Mouse (Mus musculus) hindbrain, embryonic 15.5 days (tissue): ENCODE measurements around the gene Spata16. TPM values are rescaled to one million over a fixed set of nuclear protein-coding genes. Genes with fewer than 3 reads are reported as not detected.
A peak's percentile ranks its signal among the peaks of the same experiment; 100 is the strongest.

Experiments
- ATAC-seq: fragments of 200-750 bp; cut with Nextera tagmentation; 2 replicates; pipeline ENCODE4 v1.8.0; 2017; ENCODE audit warnings: low read depth, moderate number of reproducible peaks, moderate TSS enrichment; ENCODE audit not compliant: low FRiP score
- H3K27ac ChIP-seq: fragments of 300-500 bp; sonication (generic); replicated peaks from 2 replicates; pipeline ENCODE4 v1.5.1; 2015; ENCODE audit warnings: mild to moderate bottlenecking, inconsistent platforms
- H3K27me3 ChIP-seq: fragments of 300-500 bp; sonication (generic); 2 replicates; pipeline ENCODE4 v1.6.1; 2015; ENCODE audit warnings: control low read depth, inconsistent platforms
- H3K36me3 ChIP-seq: fragments of 300-500 bp; sonication (generic); 2 replicates; pipeline ENCODE4 v1.6.1; 2015; ENCODE audit warnings: control low read depth, inconsistent platforms
- H3K4me1 ChIP-seq: fragments of 300-500 bp; sonication (generic); replicated peaks from 2 replicates; pipeline ENCODE4 v1.6.1; 2015; ENCODE audit warnings: control low read depth, inconsistent platforms
- H3K4me2 ChIP-seq: fragments of 300-500 bp; sonication (generic); 2 replicates; pipeline ENCODE4 v1.6.1; 2015; ENCODE audit warnings: moderate library complexity, mild to moderate bottlenecking, inconsistent platforms
- H3K4me3 ChIP-seq: fragments of 300-500 bp; sonication (generic); 2 replicates; pipeline ENCODE4 v1.5.1; 2015; ENCODE audit warnings: mild to moderate bottlenecking, inconsistent platforms
- H3K9ac ChIP-seq: fragments of 300-500 bp; sonication (generic); 2 replicates; pipeline ENCODE4 v1.6.1; 2015; ENCODE audit warnings: inconsistent platforms
- H3K9me3 ChIP-seq: fragments of 300-500 bp; sonication (generic); 2 replicates; pipeline ENCODE4 v1.6.1; 2016; ENCODE audit warnings: control low read depth, inconsistent platforms
- WGBS: fragments of 180-500 bp; shearing (Covaris S2); methylation state at CpG from one replicate; pipeline ENCODE4 v1.1.7; 2015; 5-methylcytosine and 5-hydroxymethylcytosine counted together
- polyA plus RNA-seq: library from polyadenylated mRNA; unstranded; fragments of >200 nt; fragmentation: Nextera tagmentation; extraction: Ambion mirVana; gene quantifications from 2 replicates; pipeline ENCODE4 v1.2.1, GENCODE M21; 2015

Gene Spata16
- polyA plus RNA-seq, 1 experiment from 2014 or later = not detected

DNA sequence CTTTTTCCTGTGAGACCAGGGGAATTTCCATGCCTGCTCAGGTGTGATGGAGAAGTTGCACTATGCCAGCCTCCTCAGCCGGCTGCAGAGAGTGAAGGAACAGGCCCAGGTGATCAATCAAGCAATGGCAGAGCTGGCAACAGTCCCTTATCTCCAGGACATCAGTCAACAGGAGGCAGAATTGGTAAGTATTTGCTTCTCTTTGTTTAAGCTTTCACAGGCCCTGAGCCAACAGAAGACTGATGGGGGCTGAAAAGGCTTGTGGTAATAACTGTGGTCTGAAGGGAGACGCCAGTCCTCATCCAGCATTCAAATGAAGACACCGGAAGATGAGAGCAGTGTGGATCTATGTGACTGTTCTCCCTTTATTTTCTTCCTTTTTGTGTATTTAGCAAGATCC lies 286.8 kb downstream of the Spata16 start:
- Histone ChIP-seq H3K9ac (no peak overlapping the region), H3K36me3 (no peaks in the 10 kb centered on the region), H3K4me1 (peaks cover 4% of the 10 kb centered on the region; the same call in 1 of the 2 replicates), H3K9me3 (no peaks in the 10 kb centered on the region), H3K4me2 (no peak overlapping the region), H3K27me3 (no peaks in the 10 kb centered on the region), H3K27ac (no peak overlapping the region), H3K4me3 (no peak overlapping the region)
- peak; percentile 49; the same call in 1 of the 2 replicates for ATAC-seq
- 32% methylated on average over 3 of the region's 3 CpGs for WGBS

DNA sequence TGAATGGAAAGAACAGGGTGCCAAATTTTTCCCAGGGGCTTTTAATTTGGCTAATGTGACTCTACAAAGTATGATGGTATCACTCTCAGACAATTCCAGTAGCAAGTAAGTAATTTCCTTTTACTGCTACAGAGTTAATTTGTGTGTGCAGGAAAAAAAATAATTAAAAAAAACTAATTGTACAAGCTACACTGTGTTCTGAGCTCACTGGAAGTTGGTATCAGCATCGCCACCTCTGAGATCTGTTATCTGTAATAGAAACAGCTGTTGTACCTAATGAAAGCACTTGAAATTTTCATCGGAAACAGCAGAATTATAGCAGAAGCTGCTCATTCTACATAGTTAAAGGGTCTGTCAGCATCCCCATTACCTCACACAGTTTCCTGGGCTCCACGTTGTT lies 295.7 kb downstream of the Spata16 start:
- Histone ChIP-seq H3K4me3 (no peak overlapping the region), H3K9me3 (no peaks in the 10 kb centered on the region), H3K36me3 (no peaks in the 10 kb centered on the region), H3K4me2 (no peak overlapping the region), H3K9ac (no peak overlapping the region), H3K4me1 (peaks cover 8% of the 10 kb centered on the region), H3K27ac (no peak overlapping the region), H3K27me3 (no peaks in the 10 kb centered on the region)
- WGBS = 81% methylated on average over 3 of the region's 3 CpGs
- 0 out of 2 replicates have a peak, but pooled peaks have one; percentile 52 for ATAC-seq

DNA sequence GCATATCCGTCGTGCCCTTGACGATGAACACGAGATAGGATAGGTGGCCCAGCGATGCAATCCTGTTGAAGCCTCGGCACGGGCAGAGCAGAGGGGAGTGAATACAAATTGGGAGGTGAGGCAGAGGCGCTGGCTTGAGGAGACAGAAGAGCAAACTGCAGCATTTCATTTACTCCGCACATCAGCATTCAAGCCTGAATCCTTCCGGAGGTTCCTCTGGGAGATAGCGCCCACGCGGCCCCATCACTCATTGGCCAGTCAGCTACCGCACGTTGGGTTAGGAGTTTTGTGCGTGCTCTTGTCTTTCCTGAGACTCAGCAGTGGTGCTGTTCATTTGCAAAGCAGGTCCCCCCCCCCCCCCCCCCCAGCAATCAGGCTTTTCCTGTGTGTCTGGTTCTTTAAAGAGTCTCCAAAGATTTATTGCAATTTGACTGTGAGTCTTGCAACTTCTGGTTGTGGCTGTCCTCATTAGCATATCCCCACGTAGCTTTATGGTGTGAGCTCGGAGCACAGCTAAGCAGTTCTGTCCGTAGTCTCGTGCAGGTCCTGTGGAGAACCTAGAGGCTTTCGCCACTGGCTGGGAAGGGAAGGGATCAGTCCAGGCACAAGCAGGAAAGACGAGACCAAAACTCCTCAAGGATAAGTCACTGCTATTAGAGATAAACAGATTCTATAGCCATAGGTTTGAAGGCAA lies 299.6 kb downstream of the Spata16 start:
- peak; percentile 62; the same call in 1 of the 2 replicates for ATAC-seq
- Histone ChIP-seq H3K4me3 (0 out of 2 replicates have a peak overlapping the region, but pooled peaks have one; percentile 13), H3K4me2 (peak overlapping the region; percentile 50)

GRCm38 (mm10) chr3:26966776-26967175 lies 329.4 kb downstream of the Spata16 start:
- 83% methylated on average over 5 of the region's 5 CpGs for WGBS
- H3K27ac ChIP-seq = no peak overlapping the region
- no peaks in the 10 kb centered on the region for H3K4me1 ChIP-seq
- H3K9ac ChIP-seq = no peak overlapping the region
- no peaks in the 10 kb centered on the region for H3K36me3 ChIP-seq
- ATAC-seq = no peak
- no peak overlapping the region for H3K4me2 ChIP-seq
- H3K27me3 ChIP-seq = no peaks in the 10 kb centered on the region
- H3K9me3 ChIP-seq = no peaks in the 10 kb centered on the region
- H3K4me3 ChIP-seq = no peak overlapping the region

More for the DNA sequence above, 299.6 kb downstream of the Spata16 start:
- Histone ChIP-seq H3K9me3 (no peaks in the 10 kb centered on the region), H3K27me3 (no peaks in the 10 kb centered on the region), H3K27ac (no peak overlapping the region), H3K36me3 (no peaks in the 10 kb centered on the region), H3K4me1 (peaks cover 8% of the 10 kb centered on the region), H3K9ac (no peak overlapping the region)
- 43% methylated on average over 22 of the region's 22 CpGs for WGBS

DNA sequence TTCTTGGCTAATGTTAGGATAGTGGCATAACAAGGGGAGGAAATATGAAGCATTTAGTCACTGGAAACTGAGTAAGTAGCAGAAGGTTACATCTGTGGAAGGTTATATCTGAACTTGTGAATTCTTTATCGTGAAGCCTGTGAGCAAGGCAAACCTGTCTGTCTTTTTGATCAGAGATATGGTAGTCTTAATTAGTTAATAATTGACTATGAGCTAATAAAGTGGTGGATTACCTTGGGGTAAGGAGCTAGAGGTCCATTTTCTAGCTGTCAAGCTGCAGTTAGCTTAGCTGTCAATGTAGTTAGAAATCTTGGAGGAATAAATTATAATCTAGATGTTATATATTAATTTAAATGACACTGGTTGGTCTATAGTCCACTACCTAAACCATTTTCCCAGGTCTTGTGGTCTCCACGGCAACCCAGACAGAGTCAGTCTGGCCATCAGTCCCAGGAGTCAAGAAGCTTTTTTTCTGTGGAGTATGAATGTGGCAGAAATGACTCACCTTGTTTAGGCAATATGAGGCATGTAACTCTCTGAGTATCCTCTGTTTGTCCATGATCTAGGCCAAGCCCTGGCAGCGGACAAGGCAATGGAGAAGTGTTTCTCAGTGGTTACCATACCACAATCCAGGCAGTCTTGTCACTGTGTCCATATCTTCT lies 331.6 kb downstream of the Spata16 start:
- Histone ChIP-seq H3K4me2 (no peak overlapping the region), H3K9ac (no peak overlapping the region), H3K4me1 (no peaks in the 10 kb centered on the region), H3K27ac (no peak overlapping the region), H3K27me3 (no peaks in the 10 kb centered on the region), H3K36me3 (no peaks in the 10 kb centered on the region), H3K4me3 (no peak overlapping the region), H3K9me3 (no peaks in the 10 kb centered on the region)
- WGBS = 88% methylated on average over 3 of the region's 3 CpGs
- ATAC-seq = no peak

DNA sequence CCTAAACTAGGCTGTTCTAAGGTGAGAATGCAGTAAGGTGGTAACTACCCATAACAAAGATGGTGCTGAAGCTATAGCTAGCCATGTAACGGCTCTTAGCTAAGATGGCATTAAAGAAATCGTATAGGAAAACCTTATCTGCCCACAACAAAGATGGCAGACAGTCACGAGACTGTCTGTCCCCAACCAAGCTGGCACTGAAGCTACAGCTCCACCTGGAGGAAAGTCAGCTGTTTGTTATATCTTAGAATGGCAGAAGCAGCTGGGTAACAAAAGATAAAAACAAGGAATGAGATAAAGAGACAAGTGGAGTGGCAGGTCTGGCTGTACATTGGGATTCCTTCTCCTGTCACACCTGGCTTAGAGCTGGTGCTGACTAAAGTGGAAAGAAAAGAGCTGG lies 333.1 kb downstream of the Spata16 start:
- Histone ChIP-seq H3K4me1 (no peaks in the 10 kb centered on the region), H3K9me3 (no peaks in the 10 kb centered on the region), H3K27me3 (no peaks in the 10 kb centered on the region), H3K4me3 (no peak overlapping the region), H3K36me3 (no peaks in the 10 kb centered on the region), H3K9ac (no peak overlapping the region), H3K4me2 (no peak overlapping the region), H3K27ac (no peak overlapping the region)
- 90% methylated on average over 3 of the region's 3 CpGs for WGBS
- ATAC-seq = no peak

DNA sequence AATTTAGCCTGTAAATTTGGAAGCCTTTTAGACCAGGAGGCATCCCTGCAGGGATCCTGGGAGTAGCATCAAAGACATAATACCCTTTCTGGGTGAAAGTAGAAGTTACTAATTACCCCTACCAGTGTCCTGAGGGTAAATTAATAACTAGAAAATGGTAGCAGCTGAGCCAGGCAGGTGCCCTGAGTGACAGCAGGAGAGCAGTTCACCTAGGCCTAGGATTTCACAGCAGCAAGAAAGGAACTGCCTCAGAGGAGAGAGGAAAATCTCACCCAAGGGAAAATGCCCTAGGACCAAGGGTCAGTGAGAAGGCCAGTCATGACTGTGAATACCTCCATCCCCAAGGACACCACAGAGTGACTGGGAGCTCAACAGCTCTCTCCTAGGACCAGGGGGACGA lies 333.9 kb downstream of the Spata16 start:
- ATAC-seq = no peak
- Histone ChIP-seq H3K27ac (no peak overlapping the region), H3K27me3 (no peaks in the 10 kb centered on the region), H3K36me3 (no peaks in the 10 kb centered on the region), H3K9me3 (no peaks in the 10 kb centered on the region), H3K4me3 (no peak overlapping the region), H3K4me2 (no peak overlapping the region), H3K4me1 (no peaks in the 10 kb centered on the region), H3K9ac (no peak overlapping the region)
- WGBS = 41% methylated on average over 1 of the region's 1 CpGs

GRCm38 (mm10) chr3:26972105-26972504 lies 334.7 kb downstream of the Spata16 start:
- Histone ChIP-seq H3K27me3 (no peaks in the 10 kb centered on the region), H3K4me2 (no peak overlapping the region), H3K4me3 (no peak overlapping the region), H3K4me1 (no peaks in the 10 kb centered on the region), H3K9me3 (no peaks in the 10 kb centered on the region), H3K9ac (no peak overlapping the region), H3K36me3 (no peaks in the 10 kb centered on the region), H3K27ac (no peak overlapping the region)
- no peak for ATAC-seq
- WGBS = 10% methylated on average over 1 of the region's 1 CpGs

GRCm38 (mm10) chr3:26979603-26980002 lies 342.2 kb downstream of the Spata16 start:
- Histone ChIP-seq H3K9me3 (no peaks in the 10 kb centered on the region), H3K4me2 (no peak overlapping the region), H3K27ac (no peak overlapping the region), H3K36me3 (no peaks in the 10 kb centered on the region), H3K27me3 (no peaks in the 10 kb centered on the region), H3K4me1 (no peaks in the 10 kb centered on the region), H3K9ac (no peak overlapping the region), H3K4me3 (no peak overlapping the region)
- 77% methylated on average over 2 of the region's 2 CpGs for WGBS
- no peak for ATAC-seq

GRCm38 (mm10) chr3:26980371-26980770 lies 343.0 kb downstream of the Spata16 start:
- H3K4me2 ChIP-seq = no peak overlapping the region
- H3K9ac ChIP-seq = no peak overlapping the region
- WGBS = 82% methylated on average over 3 of the region's 3 CpGs
- no peak for ATAC-seq
- H3K4me3 ChIP-seq = no peak overlapping the region
- H3K27ac ChIP-seq = no peak overlapping the region
- no peaks in the 10 kb centered on the region for H3K36me3 ChIP-seq
- no peaks in the 10 kb centered on the region for H3K27me3 ChIP-seq
- H3K9me3 ChIP-seq = no peaks in the 10 kb centered on the region
- no peaks in the 10 kb centered on the region for H3K4me1 ChIP-seq

DNA sequence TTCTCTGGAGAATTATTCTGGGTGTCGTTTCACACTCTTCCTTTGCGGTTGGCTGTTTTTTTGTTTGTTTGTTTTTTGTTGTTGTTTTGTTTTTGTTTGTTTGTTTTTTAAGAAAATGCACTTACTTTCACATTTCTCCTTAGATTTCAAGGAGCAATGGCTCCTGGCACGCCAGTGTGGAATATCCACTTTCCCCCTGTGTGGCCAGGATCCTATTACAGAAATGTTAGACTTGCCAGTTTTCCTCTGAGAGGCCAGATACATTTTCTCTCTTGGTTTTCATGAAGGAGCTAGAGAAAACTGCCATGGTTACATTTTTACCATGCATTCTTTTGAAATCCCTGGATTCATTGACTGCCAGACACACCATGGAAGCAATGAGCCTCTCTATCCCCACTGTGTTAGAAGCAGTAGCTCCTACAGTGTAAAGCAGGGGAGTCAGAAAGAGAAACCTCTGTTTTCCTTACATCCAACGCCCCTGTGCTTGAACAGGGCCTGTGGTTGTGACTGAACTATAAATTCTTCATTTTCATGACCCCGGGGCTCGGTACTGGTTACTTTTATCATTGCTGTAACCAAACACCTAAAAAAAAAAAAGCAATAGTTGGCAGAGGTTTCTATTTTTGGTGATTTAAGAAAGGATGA lies 344.7 kb downstream of the Spata16 start:
- Histone ChIP-seq H3K4me1 (no peaks in the 10 kb centered on the region), H3K27me3 (no peaks in the 10 kb centered on the region), H3K9ac (no peak overlapping the region), H3K27ac (no peak overlapping the region), H3K9me3 (no peaks in the 10 kb centered on the region), H3K4me2 (no peak overlapping the region), H3K36me3 (no peaks in the 10 kb centered on the region), H3K4me3 (no peak overlapping the region)
- ATAC-seq = no peak
- WGBS = 87% methylated on average over 6 of the region's 6 CpGs

DNA sequence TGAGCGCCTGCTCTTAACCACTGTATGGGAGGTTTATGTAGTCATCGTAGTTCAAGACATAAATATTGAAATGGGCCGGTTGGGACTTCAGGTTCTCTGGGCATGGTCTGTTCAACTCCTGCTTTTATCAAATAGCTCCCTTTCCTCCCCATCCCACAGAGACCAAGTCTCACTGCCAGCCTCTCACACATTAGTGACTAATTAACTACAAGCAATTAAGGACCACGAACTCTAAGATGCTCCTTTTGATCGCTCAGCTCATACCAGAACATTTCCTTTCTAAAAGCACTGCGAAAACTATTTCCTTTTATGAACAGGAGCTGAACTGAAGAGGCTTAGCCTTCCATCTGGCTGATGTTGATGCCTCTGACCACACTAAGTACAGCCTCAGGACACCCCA lies 346.3 kb downstream of the Spata16 start:
- no peak for ATAC-seq
- H3K9me3 ChIP-seq = no peaks in the 10 kb centered on the region

More for the DNA sequence above, 346.3 kb downstream of the Spata16 start:
- no peak overlapping the region for H3K4me2 ChIP-seq
- 84% methylated on average over 6 of the region's 6 CpGs for WGBS
- H3K4me3 ChIP-seq = no peak overlapping the region
- H3K4me1 ChIP-seq = no peaks in the 10 kb centered on the region
- no peak overlapping the region for H3K9ac ChIP-seq
- no peaks in the 10 kb centered on the region for H3K27me3 ChIP-seq
- H3K36me3 ChIP-seq = no peaks in the 10 kb centered on the region
- H3K27ac ChIP-seq = no peak overlapping the region
